9 mouse cellular contexts compared by ENCODE assay signal in genomic region chr7:43873237-43873636, GRCm38 (mm10). TPM values are rescaled to one million over a fixed set of nuclear protein-coding genes. Genes with fewer than 3 reads are reported as not detected.
A peak's percentile ranks its signal among the peaks of the same experiment; 100 is the strongest.
DNase-seq lines count a peak whose midpoint lies in the region; ATAC-seq and TF ChIP-seq lines count a peak whose summit lies in the region.
"Had no signal": no experiment of that assay in that cellular context is flagged by ENCODE, and none has a peak within 500 bp of the region (broad histone marks: within the 10 kb centered on the region; RNA-seq: fewer than 3 reads in every experiment).

No protein-coding gene starts in this region.

- no peak overlapping the region for H3ac ChIP-seq in C2C12 (ENCODE audit: control insufficient read depth, insufficient read length, low read depth)

- H3K79me2 ChIP-seq in C2C12 (ENCODE audit: control insufficient read depth, insufficient read depth), result no peaks in the 10 kb centered on the region

- peak; percentile 80 for TF ChIP-seq CTCF in C2C12 (IDR thresholded peaks at IDR 0.05; ENCODE audit: control insufficient read depth, insufficient read depth, insufficient read length)
- peak; percentile 81 for TF ChIP-seq CTCF in liver, postnatal 0 days (IDR thresholded peaks at IDR 0.05; ENCODE audit: low read depth)

- no peak for TF ChIP-seq EP300 in liver, postnatal 0 days (IDR thresholded peaks at IDR 0.05; ENCODE audit: low read depth)

- peak; percentile 34 for DNase-seq in adipocyte (ENCODE audit: low spot score)
- peak; percentile 90 for DNase-seq in embryo, embryonic 10.5 days (ENCODE audit: low spot score)
- DNase-seq in kidney, postnatal 25 days, result peak; percentile 73 to 86
- DNase-seq in liver, postnatal 0 days, result peak; percentile 65
- DNase-seq in retina, embryonic 14.5 days (ENCODE audit: low spot score), result peak; percentile 83
- peak; percentile 57 to 71 for DNase-seq in urinary bladder, postnatal 36 days (ENCODE audit: low spot score in 2 of 2)

- H3K4me2 ChIP-seq in heart, embryonic 11.5 days, result no peak overlapping the region
- no peak overlapping the region for H3K4me2 ChIP-seq in liver, postnatal 0 days (ENCODE audit: low read depth, low read length)
- H3K4me2 ChIP-seq: heart, embryonic 15.5 days had no signal

- 6% methylated on average over 10 of the region's 10 CpGs for WGBS in heart, embryonic 11.5 days (ENCODE audit: insufficient replicate concordance)
- 9% methylated on average over 10 of the region's 10 CpGs for WGBS in liver, postnatal 0 days (ENCODE audit: insufficient replicate concordance)

- H3K27me3 ChIP-seq in C2C12 (ENCODE audit: control insufficient read depth, insufficient read depth, insufficient read length), result peaks cover 25% of the 10 kb centered on the region
- H3K27me3 ChIP-seq in heart, embryonic 11.5 days (ENCODE audit: control insufficient read depth, insufficient read depth, low read length), result 0 out of 2 replicates have a peak, but pooled peaks cover 7% of the 10 kb centered on the region
- H3K27me3 ChIP-seq in liver, postnatal 0 days (ENCODE audit: insufficient read depth, low read length), result no peaks in the 10 kb centered on the region

- H3K36me3 ChIP-seq in C2C12 (ENCODE audit: control insufficient read depth, insufficient read depth), result no peaks in the 10 kb centered on the region
- no peaks in the 10 kb centered on the region for H3K36me3 ChIP-seq in heart, embryonic 11.5 days (ENCODE audit: control insufficient read depth, insufficient read depth, low read length)
- no peaks in the 10 kb centered on the region for H3K36me3 ChIP-seq in liver, postnatal 0 days (replicated peaks; ENCODE audit: insufficient read depth, low read length)
- H3K36me3 ChIP-seq: heart, embryonic 15.5 days had no signal

- H3K4me1 ChIP-seq in heart, embryonic 11.5 days (ENCODE audit: control insufficient read depth, insufficient read depth, low read length), result no peaks in the 10 kb centered on the region
- no peaks in the 10 kb centered on the region for H3K4me1 ChIP-seq in liver, postnatal 0 days (ENCODE audit: insufficient read depth)
- H3K4me1 ChIP-seq: heart, embryonic 15.5 days had no signal

- no peak overlapping the region for H3K4me3 ChIP-seq in C2C12 (ENCODE audit: insufficient read depth, poor library complexity, severe bottlenecking)
- no peak overlapping the region for H3K4me3 ChIP-seq in heart, embryonic 11.5 days (ENCODE audit: low read depth, low read length)
- no peak overlapping the region for H3K4me3 ChIP-seq in liver, postnatal 0 days (ENCODE audit: low read depth, low read length)
- H3K4me3 ChIP-seq: heart, embryonic 15.5 days had no signal

- no peaks in the 10 kb centered on the region for H3K9me3 ChIP-seq in heart, embryonic 11.5 days (replicated peaks; ENCODE audit: control insufficient read depth, low read length)
- H3K9me3 ChIP-seq in liver, postnatal 0 days (ENCODE audit: low read length), result no peaks in the 10 kb centered on the region
- H3K9me3 ChIP-seq: heart, embryonic 15.5 days had no signal

- no peak overlapping the region for H3K9ac ChIP-seq in heart, embryonic 11.5 days (ENCODE audit: low read depth, low read length)
- H3K9ac ChIP-seq in liver, postnatal 0 days (replicated peaks), result no peak overlapping the region
- H3K9ac ChIP-seq: heart, embryonic 15.5 days had no signal

- H3K79me3 ChIP-seq in C2C12 (ENCODE audit: low read depth), result no peaks in the 10 kb centered on the region

- ATAC-seq in heart, embryonic 11.5 days (replicated peaks; ENCODE audit: insufficient number of reproducible peaks, low FRiP score, low TSS enrichment), result 0 out of 2 replicates have a peak, but pooled peaks have one; percentile 49
- no peak for ATAC-seq in liver, postnatal 0 days

- no peak overlapping the region for H3K27ac ChIP-seq in heart, embryonic 11.5 days (ENCODE audit: low read depth, low read length)
- no peak overlapping the region for H3K27ac ChIP-seq in liver, postnatal 0 days (ENCODE audit: low read depth)
- H3K27ac ChIP-seq: heart, embryonic 15.5 days had no signal

TF ChIP-seq in C2C12, 6 proteins besides CTCF, POLR2A, EP300 and RAD21:
- TF ChIP-seq CEBPB (IDR thresholded peaks at IDR 0.05; ENCODE audit: low read depth) (no peak), MYOD1 (IDR thresholded peaks at IDR 0.05; ENCODE audit: control insufficient read depth, insufficient read length, low read depth) (no peak), USF1 (IDR thresholded peaks at IDR 0.05; ENCODE audit: low read depth) (no peak), MYOG (IDR thresholded peaks at IDR 0.05; ENCODE audit: control insufficient read depth, extremely low read depth, insufficient read length) (no peak), FOSL1 (IDR thresholded peaks at IDR 0.05; ENCODE audit: insufficient read depth, low read length, poor library complexity, severe bottlenecking) (no peak), MAX (IDR thresholded peaks at IDR 0.05) (no peak)

RNA-seq across cellular contexts. Expression of gene Klk4, which starts 7.7 kb away (rescaled TPM):
- not detected for polyA plus RNA-seq in C2C12 (2012; fragmentation: generic; extraction: Trizol)
- not detected in 2 replicates for polyA plus RNA-seq in heart, embryonic 11.5 days (2014; fragmentation: Nextera tagmentation; extraction: Ambion mirVana)
- polyA plus RNA-seq in liver, postnatal 0 days (2015; fragmentation: Nextera tagmentation; extraction: Ambion mirVana), result not detected in 2 replicates
- polyA plus RNA-seq: heart, embryonic 15.5 days had no signal

RNA-seq across cellular contexts. Expression of gene Klk5, which starts 31.5 kb away (rescaled TPM):
- polyA plus RNA-seq in C2C12 (2012; fragmentation: generic; extraction: Trizol), result not detected
- polyA plus RNA-seq in heart, embryonic 11.5 days (2014; fragmentation: Nextera tagmentation; extraction: Ambion mirVana), result not detected in 2 replicates
- polyA plus RNA-seq in liver, postnatal 0 days (2015; fragmentation: Nextera tagmentation; extraction: Ambion mirVana), result not detected in 2 replicates
- polyA plus RNA-seq: heart, embryonic 15.5 days had no signal

RNA-seq across cellular contexts. Expression of gene Klk6, which starts 48.9 kb away (rescaled TPM):
- 1.1 TPM for polyA plus RNA-seq in C2C12 (2012; fragmentation: generic; extraction: Trizol)
- not detected in 2 replicates for polyA plus RNA-seq in heart, embryonic 11.5 days (2014; fragmentation: Nextera tagmentation; extraction: Ambion mirVana)
- polyA plus RNA-seq in liver, postnatal 0 days (2015; fragmentation: Nextera tagmentation; extraction: Ambion mirVana), result not detected in 2 replicates
- polyA plus RNA-seq: heart, embryonic 15.5 days had no signal

Comparison
In these comparisons a context has a peak if more than half of its experiments do, and no peak if none do; other contexts are left out.
1. DNase-seq: peak in every context shown above with its lines; median percentile 90 in embryo, embryonic 10.5 days; 83 in retina, embryonic 14.5 days; 80 in kidney, postnatal 25 days; 65 in liver, postnatal 0 days; 64 in urinary bladder, postnatal 36 days; 34 in adipocyte.